Mouse (Mus musculus) kidney, postnatal 4 days (tissue): Measurements from ENCODE around the gene Dusp3.

ENCODE experiments used
- DNase-seq, 2 experiments: peaks; one replicate each; pipeline ENCODE4 v3.0.0; 2021; ENCODE audit warnings: mixed read lengths in 2 of 2

Gene Dusp3

DNA sequence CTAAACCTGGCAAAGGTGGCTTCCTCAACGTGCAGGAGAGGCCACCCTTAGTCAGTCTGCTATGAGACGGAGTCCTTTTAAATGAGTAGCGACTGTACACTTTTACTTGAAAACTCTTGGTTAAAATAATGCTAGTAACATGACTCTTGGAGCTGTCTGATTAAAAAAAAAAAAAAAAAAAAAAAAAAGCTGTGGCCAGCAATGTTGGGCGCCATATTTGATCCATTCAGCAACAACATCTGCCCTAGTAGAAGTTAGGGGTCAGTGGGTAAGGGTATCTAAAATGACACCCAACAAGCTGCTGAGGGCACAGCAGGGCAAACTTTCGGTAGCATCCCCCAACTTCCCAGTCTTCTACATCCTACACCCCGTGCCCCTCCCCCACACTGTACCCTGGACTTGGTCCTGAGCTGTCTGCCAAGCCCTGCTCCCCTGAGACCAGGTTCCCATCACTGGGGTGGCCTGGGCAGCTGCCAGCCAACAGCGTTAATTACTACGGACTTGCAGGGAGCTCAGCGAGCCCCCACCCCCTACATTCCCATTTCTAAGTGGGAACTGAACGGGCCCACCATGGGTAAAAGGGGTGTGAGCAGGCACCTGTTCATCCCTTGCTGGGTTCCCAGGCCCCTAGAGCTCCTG is 59.7 kb downstream of the Dusp3 start:
- DNase-seq, result no peak

DNA sequence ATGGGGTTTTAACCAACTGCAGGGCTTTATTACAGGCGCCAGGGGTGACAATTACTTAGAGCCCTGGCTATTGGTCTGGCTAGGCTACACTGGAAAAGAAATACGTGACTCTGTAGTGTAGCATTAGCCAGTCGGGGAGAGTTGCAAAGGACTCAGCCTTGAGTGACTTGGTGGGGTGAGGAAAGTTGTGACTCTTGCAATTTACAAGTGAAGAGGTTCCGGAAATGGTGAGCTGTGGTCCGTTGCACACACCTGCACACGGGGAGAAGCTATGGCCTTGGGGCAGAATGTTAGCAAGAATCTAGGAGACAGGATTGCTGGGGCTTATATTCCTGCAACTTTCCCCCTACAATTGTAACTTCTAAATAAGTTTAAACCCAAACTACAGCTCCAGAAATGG is 61.2 kb downstream of the Dusp3 start:
- no peak for DNase-seq

DNA sequence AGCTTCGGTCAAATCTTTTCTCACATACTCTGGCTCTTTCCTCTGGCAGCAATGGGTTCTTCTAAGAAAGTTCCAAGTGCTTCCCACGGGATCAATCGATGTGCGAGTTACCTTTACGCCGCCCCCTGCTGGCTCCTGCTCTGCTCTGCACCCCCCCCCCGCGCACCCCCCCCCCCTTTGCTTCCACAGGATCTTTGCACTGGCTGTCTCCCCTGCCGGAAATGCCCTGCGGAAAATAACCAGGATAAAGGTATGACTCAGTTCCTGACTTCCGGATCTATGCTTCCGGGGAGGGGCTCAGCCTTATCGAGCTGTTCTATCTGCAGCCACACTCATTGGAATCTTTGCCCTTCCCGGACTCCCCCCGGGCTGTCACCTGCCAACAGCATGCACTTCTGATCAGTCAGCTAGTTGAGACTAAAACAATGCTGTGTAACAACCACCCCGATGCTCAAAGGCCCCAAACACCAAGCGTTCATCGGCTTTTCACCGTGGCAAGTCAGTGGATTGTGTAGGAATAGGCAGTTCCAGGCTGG is 62.3 kb downstream of the Dusp3 start:
- DNase-seq, result no peak

DNA sequence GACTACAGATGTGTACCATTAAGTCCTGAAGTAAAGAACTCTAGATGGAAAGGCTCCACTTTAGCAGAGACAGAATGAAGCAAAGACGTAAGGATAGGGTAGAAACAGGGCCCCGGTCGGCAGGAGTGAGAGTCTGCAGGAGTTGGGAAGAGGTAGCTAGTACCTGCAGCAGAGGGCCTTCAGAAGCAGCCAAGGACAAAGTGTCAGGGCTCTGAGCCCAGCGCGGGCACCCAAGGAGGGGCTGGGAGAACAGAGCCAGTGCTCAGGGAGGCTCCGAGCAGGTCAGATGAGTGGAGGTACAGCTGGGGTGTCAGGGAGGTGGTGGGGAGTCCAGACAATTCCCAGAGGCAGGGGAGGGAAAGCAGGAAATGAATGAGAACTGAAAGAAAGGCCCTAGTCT is 62.8 kb downstream of the Dusp3 start:
- no peak for DNase-seq

DNA sequence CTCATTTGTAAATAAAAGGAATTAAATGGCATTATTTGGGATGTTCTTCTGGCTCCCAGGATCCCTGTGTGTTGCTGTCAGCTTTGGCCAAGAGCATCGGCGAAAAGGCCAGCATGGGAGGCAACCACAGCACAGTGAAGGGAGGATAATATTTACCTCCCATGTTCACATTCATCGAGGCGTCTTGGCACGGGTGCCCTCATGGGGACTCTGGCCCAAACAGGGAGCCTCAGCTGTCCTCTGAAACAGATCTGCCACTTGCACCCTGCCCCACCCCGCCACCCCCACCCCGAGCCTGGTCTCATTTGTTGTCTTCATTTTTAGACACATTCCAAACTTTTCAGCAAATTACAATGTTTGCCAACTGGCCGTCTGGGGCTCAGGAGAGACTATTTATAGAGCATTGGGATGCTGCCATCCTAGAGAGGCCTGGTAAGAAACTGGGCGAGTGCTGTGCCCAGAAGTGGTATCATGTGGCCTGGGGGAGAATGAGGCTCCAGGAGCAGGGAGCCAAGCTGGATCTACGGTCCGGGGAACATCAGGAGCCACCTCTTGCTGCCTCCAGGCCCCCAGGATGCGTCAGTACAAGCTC is 65.4 kb downstream of the Dusp3 start:
- no peak for DNase-seq
